Mouse (Mus musculus) ovary, postnatal 14 days (tissue): ENCODE data around the gene Gm10073.

Source experiments
- DNase-seq: peaks from one replicate; pipeline ENCODE4 v3.0.0; 2022; ENCODE audit warnings: low spot score

Gm10073 gene

DNA sequence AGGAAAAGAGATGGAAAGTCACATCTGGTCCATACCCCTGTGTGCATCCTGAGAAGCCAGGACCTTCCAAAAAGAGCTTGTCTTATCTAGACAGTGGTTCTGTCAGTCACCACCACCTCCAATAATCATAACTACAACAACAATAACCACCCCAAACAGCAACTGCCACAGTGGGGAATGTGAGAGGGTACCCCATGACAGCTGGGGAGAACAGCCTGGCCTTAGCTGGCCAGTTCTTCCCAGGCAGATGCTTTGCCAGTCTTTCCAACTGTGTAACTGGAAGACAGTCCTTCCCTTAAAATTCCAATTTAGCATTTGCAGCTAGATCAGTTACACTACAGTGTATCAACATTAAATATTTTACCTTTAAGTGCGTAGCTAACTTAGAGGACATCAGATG lies 22.4 kb downstream of the Gm10073 start:
- DNase-seq: no peak

DNA sequence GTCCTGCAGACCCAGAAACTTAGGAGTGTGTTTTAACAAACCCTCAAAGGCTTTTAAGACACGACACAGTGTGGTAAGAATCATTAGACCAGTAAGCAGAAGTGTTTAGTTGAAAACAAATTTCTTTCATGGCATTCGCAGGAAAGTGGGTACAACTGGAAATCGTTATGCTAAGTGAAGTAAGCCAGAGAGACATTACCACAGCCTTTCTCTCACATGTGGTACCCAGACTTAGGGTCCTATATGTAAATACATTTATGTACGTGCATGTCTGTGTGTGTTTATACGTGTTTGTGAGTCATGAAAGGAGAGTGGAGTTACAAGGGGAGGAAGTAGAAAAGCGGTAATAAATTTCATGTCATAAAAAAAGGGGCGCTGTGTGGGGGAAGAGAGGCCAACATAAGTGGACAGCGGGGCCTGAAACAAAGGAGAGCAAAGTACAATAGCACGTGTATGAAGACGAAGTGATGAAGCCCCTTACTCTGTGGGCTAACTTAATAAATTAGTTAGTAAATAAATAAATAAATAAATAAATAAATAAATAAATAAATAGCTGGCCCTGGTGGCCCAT lies 24.8 kb downstream of the Gm10073 start:
- DNase-seq: no peak

DNA sequence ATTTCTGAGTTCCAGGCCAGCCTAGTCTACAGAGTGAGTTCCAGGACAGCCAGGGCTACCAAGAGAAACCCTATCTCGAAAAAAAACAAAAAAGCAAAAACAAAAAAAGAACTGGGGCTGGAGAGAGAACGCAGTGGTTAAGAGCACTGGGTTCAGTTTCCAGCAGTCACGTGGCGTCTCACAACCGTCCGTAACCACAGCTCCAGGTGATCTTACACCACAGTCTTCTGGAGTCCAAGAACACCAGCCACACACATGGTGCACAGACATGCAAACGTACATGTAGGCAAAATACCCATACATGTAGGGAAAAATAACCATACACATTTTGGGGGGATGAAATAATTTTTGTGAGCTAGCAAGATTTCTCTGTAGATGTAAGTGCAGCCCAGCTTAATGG lies 26.5 kb downstream of the Gm10073 start:
- DNase-seq: no peak

DNA sequence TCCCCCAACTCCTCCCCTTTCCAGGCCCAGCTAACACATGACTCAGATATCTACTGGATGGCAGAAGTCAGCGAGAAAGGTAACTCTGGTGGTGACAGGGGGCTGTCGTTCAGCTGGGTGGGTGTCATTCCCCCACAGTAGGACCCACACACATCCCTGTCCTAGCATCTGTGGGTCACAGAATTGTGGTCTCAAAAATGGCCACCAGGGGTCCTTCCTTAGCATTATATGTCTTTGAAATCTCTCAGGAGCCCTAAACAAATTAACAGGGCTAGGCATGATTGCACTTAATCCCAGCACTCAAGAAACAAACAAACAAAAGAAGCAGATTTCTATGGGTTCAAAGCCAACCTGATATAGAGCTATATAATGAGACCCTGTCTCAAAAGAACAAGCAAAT lies 28.1 kb downstream of the Gm10073 start:
- DNase-seq: no peak

DNA sequence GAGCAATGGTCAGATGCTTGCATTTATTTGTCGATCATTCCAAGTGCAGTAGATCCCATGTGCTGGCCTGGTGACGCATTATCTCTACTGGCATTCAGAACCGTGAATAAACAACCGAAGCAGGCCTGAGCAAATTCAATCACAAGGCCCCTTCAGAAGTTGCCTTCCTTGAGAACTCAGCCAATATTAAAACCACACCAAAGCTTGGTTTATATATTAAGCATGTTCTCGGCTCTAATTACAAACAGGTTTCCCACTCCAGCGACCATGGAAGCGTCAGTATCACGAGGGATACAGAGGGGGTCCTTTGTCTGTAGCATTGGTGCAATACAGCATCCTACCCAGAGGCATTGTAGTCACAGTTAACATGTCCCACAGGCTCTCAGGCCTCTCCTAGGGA lies 30.2 kb downstream of the Gm10073 start:
- no peak for DNase-seq

DNA sequence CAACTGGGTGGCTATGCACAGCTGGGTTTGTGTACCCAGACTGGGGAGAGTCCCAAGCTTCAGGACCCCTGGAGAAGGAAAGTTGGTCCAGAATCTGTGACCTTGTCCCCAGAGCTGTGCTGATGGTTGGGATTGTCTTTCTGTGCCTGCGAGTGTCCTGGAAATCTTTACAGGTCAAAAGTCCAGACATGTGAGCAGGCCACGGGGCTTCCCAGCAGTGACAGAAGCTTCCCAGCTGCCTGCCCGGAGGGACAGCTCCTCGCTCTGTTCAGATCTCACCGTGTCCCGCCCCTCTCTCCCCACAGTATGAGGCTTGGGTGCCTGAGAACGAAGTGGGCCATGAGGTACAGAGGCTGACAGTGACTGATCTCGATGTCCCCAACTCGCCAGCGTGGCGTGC lies 32.3 kb downstream of the Gm10073 start:
- no peak for DNase-seq

DNA sequence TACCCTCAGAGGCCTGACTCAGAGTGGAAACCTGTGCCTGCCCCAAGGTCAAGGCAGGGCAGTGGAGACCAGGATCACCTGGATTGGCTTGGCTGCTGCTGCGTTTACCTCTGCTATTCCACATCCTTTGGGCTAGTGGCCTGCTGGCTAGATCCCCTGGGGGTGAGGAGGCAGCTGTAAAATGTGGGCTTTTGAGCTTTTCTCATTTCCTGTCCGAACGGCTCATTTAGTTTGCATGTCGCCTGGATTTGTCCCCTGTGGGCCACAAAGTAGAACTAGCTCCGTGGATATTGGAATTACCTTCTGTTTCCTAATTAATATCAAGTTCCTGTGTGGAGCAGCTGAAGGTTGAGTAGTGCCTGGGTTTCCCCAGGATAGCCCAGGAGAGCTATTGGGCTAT lies 34.1 kb downstream of the Gm10073 start:
- DNase-seq: no peak

DNA sequence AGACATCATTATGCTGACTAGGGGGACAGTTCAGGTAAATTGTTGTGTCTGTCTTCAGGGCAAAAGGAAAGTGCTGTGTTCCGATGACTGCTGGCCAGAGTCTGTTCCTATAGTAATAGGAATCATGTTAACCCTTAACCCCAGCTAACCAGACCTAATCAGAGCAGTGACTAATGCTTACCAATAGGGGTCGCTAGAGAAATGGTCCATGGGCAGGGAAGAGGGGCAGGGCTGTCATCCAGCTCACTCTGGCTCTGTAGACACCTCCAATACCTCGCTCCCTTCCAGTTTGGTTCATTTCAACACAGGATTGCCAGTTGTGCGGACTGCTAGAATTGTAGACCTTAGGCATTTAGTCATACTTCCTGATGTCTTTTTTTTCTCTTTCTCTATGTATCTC lies 37.8 kb downstream of the Gm10073 start:
- no peak for DNase-seq

DNA sequence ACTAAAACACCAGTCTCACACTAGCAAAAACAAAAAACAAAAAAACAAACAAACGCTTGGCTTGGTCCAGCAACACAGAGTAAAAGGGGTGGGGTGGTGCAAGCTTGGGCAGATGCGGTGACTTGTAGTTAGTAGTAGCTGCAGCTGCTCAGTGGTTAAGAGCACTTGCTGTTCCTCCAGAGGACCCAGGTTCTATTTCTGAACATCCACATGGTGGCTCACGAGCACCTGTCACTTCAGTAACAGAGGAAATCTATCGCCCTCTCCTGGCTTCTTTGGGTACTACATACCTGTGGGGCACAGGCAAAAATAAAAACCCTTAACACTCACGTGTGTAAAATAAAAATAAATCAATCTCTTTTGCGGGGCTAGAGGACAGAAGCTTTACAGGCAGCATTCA lies 38.8 kb downstream of the Gm10073 start:
- peak; percentile 73 for DNase-seq

DNA sequence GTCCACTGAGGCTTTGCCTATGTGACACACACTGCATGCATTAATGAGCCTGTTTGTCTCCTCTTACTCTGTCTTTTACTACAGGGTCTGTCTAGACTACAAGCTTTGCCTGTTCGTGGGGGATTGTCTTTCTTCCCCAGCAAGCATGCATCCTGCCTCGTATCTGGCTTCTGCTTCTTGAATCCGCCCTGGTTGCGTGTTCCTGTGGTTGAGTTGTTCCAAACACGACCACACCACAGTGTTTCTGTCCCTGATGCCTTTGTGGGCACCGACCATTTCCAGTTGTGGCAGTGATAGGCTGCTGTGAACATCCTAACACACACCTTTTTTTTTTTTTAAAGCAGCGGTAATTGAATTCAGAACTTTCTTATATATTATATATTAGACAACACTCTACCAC lies 39.6 kb downstream of the Gm10073 start:
- no peak for DNase-seq

DNA sequence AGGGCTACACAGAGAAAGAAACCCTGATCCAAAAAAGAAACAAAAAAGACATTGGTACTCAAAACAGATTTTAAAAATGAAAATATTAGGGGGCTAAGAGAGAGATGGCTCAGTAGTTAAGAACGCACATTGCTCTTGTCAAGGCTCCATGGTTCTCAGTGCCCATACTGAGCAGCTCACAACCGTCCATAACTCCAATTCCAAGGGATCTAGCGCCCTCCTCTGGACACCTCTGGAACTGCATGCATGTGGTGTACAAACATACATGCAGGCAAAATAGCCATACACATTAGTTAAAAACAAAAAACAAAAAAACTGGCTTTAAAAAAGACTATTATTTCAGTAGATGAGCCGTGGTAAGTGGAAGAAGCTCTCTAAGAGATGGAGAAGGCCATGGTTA lies 42.7 kb downstream of the Gm10073 start:
- no peak for DNase-seq

DNA sequence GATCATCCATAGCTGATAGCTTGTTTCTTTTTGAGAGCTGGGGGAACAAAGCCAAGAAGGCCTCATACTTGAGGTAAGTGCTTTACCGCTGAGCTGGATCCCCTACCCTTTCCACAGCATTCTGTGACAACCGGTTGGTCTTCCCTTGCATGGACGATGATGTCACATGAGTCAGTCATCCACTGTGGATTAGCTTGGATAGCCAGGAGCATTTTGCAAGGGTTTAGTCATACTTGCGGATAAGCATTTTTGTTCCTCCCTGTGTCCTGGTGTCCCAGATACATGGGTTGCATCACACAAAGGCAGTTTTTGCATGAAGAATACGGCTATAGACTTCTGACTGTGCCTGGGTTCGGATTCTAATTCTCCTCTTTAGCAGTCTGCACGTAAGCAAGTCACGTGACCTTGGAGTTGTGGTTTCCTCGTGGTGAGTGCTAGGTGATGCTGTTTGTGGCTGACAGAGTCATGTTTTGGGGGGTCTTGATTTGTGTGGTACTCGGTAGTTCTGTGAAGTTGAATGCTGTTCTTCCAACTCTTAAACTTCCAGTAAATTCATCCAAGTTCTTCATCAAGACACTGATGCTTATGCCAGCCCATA lies 43.3 kb downstream of the Gm10073 start:
- no peak for DNase-seq

DNA sequence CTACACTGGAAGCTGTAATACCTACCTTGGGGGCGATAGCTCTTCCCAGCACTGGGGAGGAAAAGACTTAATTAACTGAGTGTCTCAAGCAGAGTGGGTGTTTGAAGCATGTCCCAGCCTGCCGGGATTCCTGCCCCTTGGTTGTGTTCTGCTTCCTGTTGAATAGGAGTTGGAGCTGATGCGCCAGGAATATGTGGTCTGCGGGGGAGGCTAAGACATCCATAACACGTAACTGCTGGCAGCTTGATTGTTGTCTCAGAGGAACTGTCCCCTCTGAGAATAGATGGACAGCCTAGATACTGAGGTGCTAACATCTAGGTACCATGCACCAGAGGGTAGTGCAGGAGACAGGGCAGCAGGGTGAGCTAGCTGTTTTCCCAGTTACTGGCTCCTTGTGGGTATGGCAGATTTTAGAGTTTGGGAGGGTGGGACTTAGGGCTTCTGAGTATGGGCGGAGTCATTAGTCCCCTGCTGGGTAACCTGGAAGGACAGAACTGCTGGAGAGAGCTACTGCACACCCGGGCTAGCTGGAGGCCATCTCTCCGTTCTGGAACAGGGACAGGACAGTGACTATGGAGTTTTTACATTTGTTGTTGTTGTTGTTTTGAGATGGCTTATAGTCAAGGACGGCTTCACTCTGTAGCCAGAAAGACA lies 44.5 kb downstream of the Gm10073 start:
- no peak for DNase-seq

DNA sequence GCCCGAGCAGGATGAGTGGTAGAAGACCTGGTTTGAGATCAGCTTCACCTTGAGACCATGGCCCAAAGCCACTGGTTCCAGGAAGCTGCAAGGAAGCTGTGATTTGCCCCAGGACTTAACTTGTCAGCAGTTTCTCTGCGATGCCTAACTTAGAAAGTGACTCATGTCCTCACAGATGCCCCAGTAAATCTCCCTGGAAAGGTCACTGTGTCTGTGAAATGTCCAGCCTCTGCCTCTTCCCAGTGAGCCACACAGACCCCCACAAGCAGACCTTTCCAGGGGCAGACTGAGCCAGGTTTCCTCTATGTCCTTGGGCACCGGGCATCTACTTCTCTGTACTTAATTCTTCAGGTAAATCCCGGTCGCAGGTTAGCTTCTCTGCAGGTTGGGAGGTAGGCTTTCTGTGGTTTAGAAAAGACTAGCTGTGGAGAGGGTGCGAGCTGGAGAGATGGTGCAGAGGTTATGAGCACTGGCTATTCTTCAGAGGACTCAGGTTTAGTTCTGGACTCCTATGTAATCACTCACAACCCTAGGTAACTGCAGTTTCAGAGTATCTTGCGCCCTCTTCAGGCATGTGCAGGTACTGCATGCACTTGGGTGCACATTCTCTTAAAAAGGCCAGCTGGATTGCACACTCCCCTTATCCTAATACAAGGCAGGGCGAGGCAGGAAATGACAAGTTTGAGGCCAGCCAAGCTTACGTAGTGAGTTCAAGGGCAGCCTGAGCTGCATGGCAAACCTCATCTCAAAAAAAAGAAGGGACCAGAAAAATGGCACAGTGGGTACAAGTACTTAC lies 45.8 kb downstream of the Gm10073 start:
- no peak for DNase-seq

DNA sequence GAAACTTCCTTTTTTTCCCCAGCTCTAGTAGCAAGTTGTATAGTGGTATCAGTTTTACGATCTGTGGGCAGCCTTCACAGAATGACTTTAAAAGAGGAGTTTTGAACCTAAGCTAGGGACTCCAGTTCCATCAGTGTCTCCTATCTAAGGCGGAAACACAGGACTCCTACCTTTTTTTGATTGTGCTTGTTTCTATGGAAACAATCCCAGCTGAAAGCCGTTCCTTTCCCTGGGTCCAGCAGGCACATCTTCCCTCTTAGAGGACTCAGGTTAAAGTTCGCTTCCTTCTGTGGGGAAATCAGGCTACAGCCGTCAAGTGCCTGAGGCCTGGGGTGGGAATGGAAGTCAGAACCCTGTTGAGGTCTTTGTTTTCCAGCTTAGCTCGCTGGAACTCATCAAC lies 46.5 kb downstream of the Gm10073 start:
- DNase-seq: no peak
